8 mouse cellular contexts compared by ENCODE assay signal in genomic region chr9:56636214-56636613, GRCm38 (mm10).
A peak's percentile ranks its signal among the peaks of the same experiment; 100 is the strongest.
DNase-seq lines count a peak whose midpoint lies in the region; ATAC-seq and TF ChIP-seq lines count a peak whose summit lies in the region.

No protein-coding gene starts in this region.

- peak; percentile 51 for ATAC-seq in embryonic facial prominence, embryonic 11.5 days (replicated peaks; ENCODE audit: insufficient number of reproducible peaks, low FRiP score, low TSS enrichment, low read depth)
- peak; percentile 24; the same call in 1 of the 2 replicates for ATAC-seq in limb, embryonic 11.5 days (ENCODE audit: insufficient number of reproducible peaks, low FRiP score, low TSS enrichment, low read depth)
- ATAC-seq in midbrain, embryonic 15.5 days (replicated peaks), result peak; percentile 66

- no peak for TF ChIP-seq POLR2A in kidney, adult 2 months (IDR thresholded peaks at IDR 0.05; ENCODE audit: low read depth, low read length)

- H3K27me3 ChIP-seq in embryonic facial prominence, embryonic 11.5 days (ENCODE audit: control insufficient read depth, insufficient read depth, low read length), result peaks cover 28% of the 10 kb centered on the region
- H3K27me3 ChIP-seq in kidney, adult 2 months (replicated peaks; ENCODE audit: control insufficient read depth, insufficient read depth, low read length), result no peaks in the 10 kb centered on the region; the same call in 1 of the 2 replicates
- H3K27me3 ChIP-seq in limb, embryonic 11.5 days (ENCODE audit: control insufficient read depth, insufficient read depth, low read length), result peaks cover 44% of the 10 kb centered on the region
- peaks cover 7% of the 10 kb centered on the region; the same call in 1 of the 2 replicates for H3K27me3 ChIP-seq in midbrain, embryonic 15.5 days (replicated peaks)

- peak overlapping the region; percentile 99 for H3K4me2 ChIP-seq in embryonic facial prominence, embryonic 11.5 days (ENCODE audit: low read depth, low read length)
- H3K4me2 ChIP-seq in limb, embryonic 11.5 days (ENCODE audit: low read depth, severe bottlenecking), result peak overlapping the region; percentile 99
- H3K4me2 ChIP-seq in midbrain, embryonic 15.5 days, result peak overlapping the region; percentile 85

- peak overlapping the region; percentile 63 for H3K4me3 ChIP-seq in embryonic facial prominence, embryonic 11.5 days (ENCODE audit: low read depth, low read length)
- H3K4me3 ChIP-seq in kidney, adult 2 months (ENCODE audit: insufficient read depth, low read depth, low read length), result peak overlapping the region; percentile 32; the same call in 1 of the 2 replicates
- H3K4me3 ChIP-seq in limb, embryonic 11.5 days (ENCODE audit: low read depth, low read length), result peak overlapping the region; percentile 55
- H3K4me3 ChIP-seq in midbrain, embryonic 15.5 days, result peak overlapping the region; percentile 79

- DNase-seq in 3134 (ENCODE audit: extremely low read depth, insufficient read length, low spot score), result peak; percentile 46
- DNase-seq in adrenal gland, postnatal 25 days, result peak; percentile 84
- DNase-seq in embryonic facial prominence, embryonic 11.5 days (ENCODE audit: low spot score), result peak; percentile 96
- DNase-seq in heart, adult 18-20 months, result peak; percentile 85 to 92
- DNase-seq in kidney, adult 2 months, result peak; percentile 84
- DNase-seq in limb, embryonic 11.5 days (ENCODE audit: low spot score), result peak; percentile 96
- DNase-seq in spleen, adult 18-20 months, result peak; percentile 40 to 69

- TF ChIP-seq CTCF in kidney, adult 2 months (conservative IDR thresholded peaks at IDR 0.05; ENCODE audit: insufficient read depth, insufficient read length, low read depth, low read length), result peak; percentile 98

- H3K9ac ChIP-seq in embryonic facial prominence, embryonic 11.5 days (replicated peaks; ENCODE audit: low read length), result peak overlapping the region; percentile 69
- no peak overlapping the region for H3K9ac ChIP-seq in limb, embryonic 11.5 days (ENCODE audit: low read length)
- H3K9ac ChIP-seq in midbrain, embryonic 15.5 days, result peak overlapping the region; percentile 86

- no peak overlapping the region for H3K27ac ChIP-seq in embryonic facial prominence, embryonic 11.5 days (replicated peaks; ENCODE audit: low read depth, low read length)
- no peak overlapping the region for H3K27ac ChIP-seq in kidney, adult 2 months (ENCODE audit: insufficient read depth, low read depth, low read length)
- no peak overlapping the region for H3K27ac ChIP-seq in limb, embryonic 11.5 days (replicated peaks; ENCODE audit: low read depth, low read length)
- H3K27ac ChIP-seq in midbrain, embryonic 15.5 days, result peak overlapping the region; percentile 96

- no peaks in the 10 kb centered on the region for H3K36me3 ChIP-seq in embryonic facial prominence, embryonic 11.5 days (replicated peaks; ENCODE audit: control insufficient read depth, insufficient read depth, low read depth, low read length)
- no peaks in the 10 kb centered on the region for H3K36me3 ChIP-seq in kidney, adult 2 months (ENCODE audit: control insufficient read depth, insufficient read depth, low read length)
- H3K36me3 ChIP-seq in limb, embryonic 11.5 days (ENCODE audit: control insufficient read depth, insufficient read depth, low read length), result no peaks in the 10 kb centered on the region
- H3K36me3 ChIP-seq in midbrain, embryonic 15.5 days (replicated peaks), result no peaks in the 10 kb centered on the region

- no peaks in the 10 kb centered on the region; the same call in 1 of the 2 replicates for H3K4me1 ChIP-seq in embryonic facial prominence, embryonic 11.5 days (ENCODE audit: control insufficient read depth, insufficient read depth, low read length)
- no peaks in the 10 kb centered on the region for H3K4me1 ChIP-seq in kidney, adult 2 months (ENCODE audit: control insufficient read depth, insufficient read depth, low read length)
- H3K4me1 ChIP-seq in limb, embryonic 11.5 days (ENCODE audit: control insufficient read depth, insufficient read depth, low read length), result peaks cover 21% of the 10 kb centered on the region
- H3K4me1 ChIP-seq in midbrain, embryonic 15.5 days, result peaks cover 38% of the 10 kb centered on the region

- 0% methylated on average over 10 of the region's 10 CpGs for WGBS in embryonic facial prominence, embryonic 11.5 days
- WGBS in kidney, adult 2 months, result 0% methylated on average over 10 of the region's 10 CpGs
- WGBS in limb, embryonic 11.5 days, result 0% methylated on average over 10 of the region's 10 CpGs
- 0% methylated on average over 10 of the region's 10 CpGs for WGBS in midbrain, embryonic 15.5 days

- no peaks in the 10 kb centered on the region for H3K9me3 ChIP-seq in embryonic facial prominence, embryonic 11.5 days (replicated peaks; ENCODE audit: control insufficient read depth, low read length)
- no peaks in the 10 kb centered on the region for H3K9me3 ChIP-seq in limb, embryonic 11.5 days (ENCODE audit: control insufficient read depth, low read length)
- no peaks in the 10 kb centered on the region for H3K9me3 ChIP-seq in midbrain, embryonic 15.5 days

Comparison
In these comparisons a context has a peak if more than half of its experiments do, and no peak if none do; other contexts are left out.
1. DNase-seq: peak in every context shown above with its lines; median percentile 96 in embryonic facial prominence, embryonic 11.5 days; 96 in limb, embryonic 11.5 days; 88 in heart, adult 18-20 months; 84 in adrenal gland, postnatal 25 days; 84 in kidney, adult 2 months; 54 in spleen, adult 18-20 months; 46 in 3134.